Mouse (Mus musculus) limb, embryonic 14.5 days (tissue): Measurements from ENCODE around the gene Gtdc1. TPM values are rescaled to one million over a fixed set of nuclear protein-coding genes. Genes with fewer than 3 reads are reported as not detected.
A peak's percentile ranks its signal among the peaks of the same experiment; 100 is the strongest.

Experiments used
- ATAC-seq: fragments of 200-750 bp; cut with Nextera tagmentation; 2 replicates; pipeline ENCODE4 v1.8.0; 2017; ENCODE audit warnings: low read depth, moderate number of reproducible peaks, moderate TSS enrichment; ENCODE audit not compliant: low FRiP score
- DNase-seq: peaks from one replicate; pipeline ENCODE4 v3.0.0-alpha.2; 2015; ENCODE audit warnings: low spot score
- H3K27ac ChIP-seq: fragments of 300-500 bp; sonication (generic); replicated peaks from 2 replicates; pipeline ENCODE4 v1.5.1; 2014; ENCODE audit warnings: low read depth, mild to moderate bottlenecking, low read length, moderate library complexity, mixed read lengths
- H3K27me3 ChIP-seq: fragments of 300-500 bp; sonication (generic); 2 replicates; pipeline ENCODE4 v1.6.1; 2014; ENCODE audit warnings: low read length, mixed read lengths; ENCODE audit not compliant: control insufficient read depth, insufficient read depth
- H3K36me3 ChIP-seq: fragments of 300-500 bp; sonication (generic); 2 replicates; pipeline ENCODE4 v1.6.1; 2014; ENCODE audit warnings: mild to moderate bottlenecking, low read length, moderate library complexity, mixed read lengths; ENCODE audit not compliant: control insufficient read depth, insufficient read depth
- H3K4me1 ChIP-seq: fragments of 300-500 bp; sonication (generic); 2 replicates; pipeline ENCODE4 v1.6.1; 2014; ENCODE audit warnings: antibody characterized with exemption, low read length, mixed read lengths; ENCODE audit not compliant: control insufficient read depth, insufficient read depth
- H3K4me2 ChIP-seq: fragments of 300-500 bp; sonication (generic); replicated peaks from 2 replicates; pipeline ENCODE4 v1.6.1; 2014; ENCODE audit warnings: low read depth, mild to moderate bottlenecking, low read length, moderate library complexity; ENCODE audit not compliant: severe bottlenecking
- H3K4me3 ChIP-seq: fragments of 300-500 bp; sonication (generic); replicated peaks from 2 replicates; pipeline ENCODE4 v1.5.1; 2014; ENCODE audit warnings: low read length
- H3K9ac ChIP-seq: fragments of 300-500 bp; sonication (generic); 2 replicates; pipeline ENCODE4 v1.6.1; 2014; ENCODE audit warnings: mild to moderate bottlenecking, low read depth, low read length, moderate library complexity; ENCODE audit not compliant: severe bottlenecking
- H3K9me3 ChIP-seq: fragments of 300-500 bp; sonication (generic); 2 replicates; pipeline ENCODE4 v1.6.1; 2016; ENCODE audit warnings: low read length; ENCODE audit not compliant: control insufficient read depth
- POLR2A ChIP-seq: fragments of 200-500 bp; IDR thresholded peaks from 2 replicates; pipeline ENCODE4 v1.8.0; 2012; ENCODE audit warnings: inconsistent platforms, mild to moderate bottlenecking, moderate library complexity, borderline replicate concordance; ENCODE audit not compliant: insufficient read depth, insufficient read length; ENCODE audit errors: extremely low read depth
- WGBS: fragments of 180-500 bp; shearing (Covaris S2); extraction: QIAGEN DNeasy Blood & Tissue Kit; methylation state at CpG from one replicate; pipeline ENCODE4 v1.1.7; 2014; 5-methylcytosine and 5-hydroxymethylcytosine counted together
- polyA plus RNA-seq, 2 experiments: library from polyadenylated mRNA; depleted of rRNA in 1 of 2; stranded (reverse) in 1 of 2; unstranded in 1 of 2; fragments of >200 nt; fragmentation: Nextera tagmentation in 1 of 2; extraction: Ambion mirVana in 1 of 2; gene quantifications; 2 replicates each; pipeline versions ENCODE4 v1.2.1 to v1.2.3; 2012 to 2014

Gtdc1 gene
- polyA plus RNA-seq, 2 experiments = 14.3 to 22.9 TPM

DNA sequence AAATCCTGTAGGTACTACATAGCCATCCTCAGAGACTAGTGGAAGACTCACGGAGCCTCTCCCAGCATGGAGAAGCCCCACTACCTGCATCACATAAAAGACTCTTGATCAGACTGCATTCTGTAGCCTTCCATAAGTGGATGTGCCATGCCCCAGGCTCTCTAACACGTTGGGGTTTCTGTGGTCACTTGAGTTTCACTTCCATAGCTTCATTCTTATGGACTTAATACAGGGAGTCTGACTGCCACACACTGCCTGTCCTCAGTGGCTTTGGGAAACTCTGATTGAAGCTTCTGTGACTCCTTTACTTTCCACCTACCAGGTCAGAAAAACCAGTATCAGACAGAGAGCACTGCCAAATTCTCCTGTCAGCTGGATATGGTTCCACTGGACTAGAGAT is 98.1 kb downstream of the Gtdc1 start:
- Histone ChIP-seq H3K9ac (no peak overlapping the region), H3K4me3 (no peak overlapping the region), H3K9me3 (no peaks in the 10 kb centered on the region), H3K27ac (no peak overlapping the region), H3K4me1 (no peaks in the 10 kb centered on the region), H3K4me2 (no peak overlapping the region), H3K36me3 (0 out of 2 replicates have a peak, but pooled peaks cover 2% of the 10 kb centered on the region), H3K27me3 (no peaks in the 10 kb centered on the region)
- no peak for ATAC-seq
- no peak for DNase-seq
- 86% methylated on average over 2 of the region's 2 CpGs for WGBS
- no peak for TF ChIP-seq POLR2A

DNA sequence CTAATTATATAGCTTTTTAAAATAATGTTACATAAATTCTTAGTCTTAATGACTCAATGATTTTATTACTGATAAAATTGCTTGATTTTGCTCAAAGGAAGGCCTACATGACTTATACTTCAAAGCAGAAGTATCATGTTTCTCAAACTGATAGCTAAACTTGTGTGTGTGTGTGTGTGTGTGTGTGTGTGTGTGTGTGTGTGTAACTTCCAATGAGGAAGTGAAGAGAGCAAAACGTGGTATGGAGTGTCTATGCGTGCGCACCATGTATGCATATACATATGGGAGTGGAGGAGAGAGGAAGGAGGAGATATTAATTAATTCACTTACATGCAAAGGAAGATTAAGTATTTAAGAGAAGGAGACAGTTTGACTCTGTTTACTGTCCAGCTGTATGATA is 100.8 kb downstream of the Gtdc1 start:
- 94% methylated on average over 3 of the region's 3 CpGs for WGBS
- TF ChIP-seq POLR2A = no peak
- Histone ChIP-seq H3K36me3 (0 out of 2 replicates have a peak, but pooled peaks cover 2% of the 10 kb centered on the region), H3K4me2 (no peak overlapping the region), H3K27me3 (no peaks in the 10 kb centered on the region), H3K27ac (no peak overlapping the region), H3K9ac (no peak overlapping the region), H3K9me3 (no peaks in the 10 kb centered on the region), H3K4me3 (no peak overlapping the region), H3K4me1 (no peaks in the 10 kb centered on the region)
- ATAC-seq (no peak), DNase-seq (no peak)

DNA sequence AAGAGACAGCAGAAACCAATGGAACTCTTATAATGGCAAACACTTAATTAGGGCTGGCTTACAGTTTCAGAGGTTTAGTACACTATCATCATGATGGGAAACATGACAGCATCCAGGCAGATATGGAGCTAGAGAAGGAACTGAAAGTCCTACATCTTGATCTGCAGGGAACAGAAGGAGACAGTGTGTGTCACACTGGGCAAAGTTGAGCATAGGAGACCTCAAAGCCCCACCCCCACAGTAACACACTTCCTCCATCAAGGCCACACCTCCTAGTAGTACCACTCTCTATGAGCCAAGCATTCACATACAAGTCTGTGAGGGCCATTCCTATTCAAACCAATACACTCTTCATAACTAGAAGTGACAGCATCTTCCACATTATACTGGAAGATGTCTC is 109.7 kb downstream of the Gtdc1 start:
- Histone ChIP-seq H3K4me3 (no peak overlapping the region), H3K27ac (no peak overlapping the region), H3K36me3 (no peaks in the 10 kb centered on the region), H3K4me2 (no peak overlapping the region), H3K9ac (no peak overlapping the region), H3K27me3 (no peaks in the 10 kb centered on the region), H3K9me3 (no peaks in the 10 kb centered on the region), H3K4me1 (no peaks in the 10 kb centered on the region)
- DNase-seq = no peak
- ATAC-seq = no peak
- TF ChIP-seq POLR2A = no peak

DNA sequence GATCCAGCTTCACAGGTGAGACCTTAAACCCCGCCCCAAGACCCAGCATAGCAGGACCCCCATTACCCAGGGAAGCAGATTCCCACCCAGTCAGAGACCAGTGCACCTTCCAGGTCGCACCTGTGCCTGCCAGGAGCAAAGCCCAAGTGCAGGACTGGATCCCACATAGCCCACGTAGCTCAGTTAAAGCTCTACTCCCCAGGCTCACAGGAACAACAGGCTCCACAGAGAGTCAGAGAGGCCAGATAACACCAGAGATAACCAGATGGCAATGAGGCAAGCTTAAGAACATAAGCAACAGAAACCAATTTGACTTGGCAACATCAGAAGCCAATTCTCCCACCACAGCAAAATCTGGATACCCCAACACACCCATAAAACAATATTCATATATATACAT is 113.7 kb downstream of the Gtdc1 start:
- 54% methylated on average over 3 of the region's 3 CpGs for WGBS
- no peak for ATAC-seq
- Histone ChIP-seq H3K4me1 (no peaks in the 10 kb centered on the region), H3K27me3 (no peaks in the 10 kb centered on the region), H3K27ac (no peak overlapping the region), H3K4me3 (no peak overlapping the region), H3K4me2 (no peak overlapping the region), H3K9me3 (no peaks in the 10 kb centered on the region), H3K36me3 (no peaks in the 10 kb centered on the region), H3K9ac (no peak overlapping the region)
- no peak for DNase-seq
- no peak for TF ChIP-seq POLR2A

DNA sequence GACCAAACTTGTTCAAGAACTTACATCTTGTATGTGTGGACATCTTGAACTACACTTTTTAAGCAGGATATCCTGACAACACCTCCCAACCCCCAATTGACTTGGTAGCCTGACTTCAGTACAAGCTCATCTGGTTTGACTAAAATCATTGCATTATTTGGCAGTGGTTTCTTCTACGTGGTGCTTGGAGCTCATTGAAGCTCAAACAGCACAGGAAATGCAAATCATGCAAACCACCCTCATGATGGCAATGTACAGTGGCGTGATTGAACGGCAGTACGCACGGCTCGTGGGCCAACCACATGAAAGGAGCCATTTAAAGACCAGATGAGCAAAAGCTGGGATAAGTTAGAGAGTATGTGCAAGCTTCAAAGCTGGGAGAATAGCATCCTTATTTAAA is 123.0 kb downstream of the Gtdc1 start:
- Histone ChIP-seq H3K4me1 (no peaks in the 10 kb centered on the region), H3K27ac (no peak overlapping the region), H3K4me2 (no peak overlapping the region), H3K36me3 (no peaks in the 10 kb centered on the region), H3K4me3 (no peak overlapping the region), H3K9me3 (no peaks in the 10 kb centered on the region), H3K9ac (no peak overlapping the region), H3K27me3 (no peaks in the 10 kb centered on the region)
- 40% methylated on average over 6 of the region's 6 CpGs for WGBS
- DNase-seq = peak; percentile 59
- TF ChIP-seq POLR2A = no peak
- ATAC-seq = no peak

DNA sequence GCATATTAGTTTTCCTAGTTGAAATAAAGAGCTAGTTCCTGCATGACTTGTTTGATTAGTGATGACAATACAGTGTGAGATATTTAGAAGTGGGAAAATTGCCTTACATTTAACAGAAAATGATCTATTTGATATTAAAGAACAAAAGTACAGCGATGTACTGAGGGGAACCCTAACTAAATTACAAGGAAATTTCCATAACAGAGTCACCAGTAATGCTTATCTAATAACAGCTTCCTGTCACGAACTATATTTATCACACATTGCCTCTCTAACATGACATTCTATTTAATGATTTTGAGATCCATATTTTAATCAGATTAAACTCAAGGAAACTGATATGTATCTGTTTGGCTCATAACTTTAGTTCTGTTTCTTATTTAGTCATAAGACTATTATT is 126.1 kb downstream of the Gtdc1 start:
- Histone ChIP-seq H3K9ac (no peak overlapping the region), H3K36me3 (no peaks in the 10 kb centered on the region), H3K4me2 (no peak overlapping the region), H3K9me3 (no peaks in the 10 kb centered on the region), H3K27ac (no peak overlapping the region), H3K4me3 (no peak overlapping the region), H3K4me1 (no peaks in the 10 kb centered on the region), H3K27me3 (no peaks in the 10 kb centered on the region)
- DNase-seq (no peak), ATAC-seq (no peak)
- WGBS = 83% methylated on average over 2 of the region's 2 CpGs
- no peak for TF ChIP-seq POLR2A
